Mouse (Mus musculus) layer of hippocampus, adult 11-12 months (tissue): ENCODE data around the gene Vwa5b1.

Experiments
- DNase-seq: peaks from one replicate; pipeline ENCODE4 v3.0.0; 2022; ENCODE audit warnings: low spot score

The Vwa5b1 gene

DNA sequence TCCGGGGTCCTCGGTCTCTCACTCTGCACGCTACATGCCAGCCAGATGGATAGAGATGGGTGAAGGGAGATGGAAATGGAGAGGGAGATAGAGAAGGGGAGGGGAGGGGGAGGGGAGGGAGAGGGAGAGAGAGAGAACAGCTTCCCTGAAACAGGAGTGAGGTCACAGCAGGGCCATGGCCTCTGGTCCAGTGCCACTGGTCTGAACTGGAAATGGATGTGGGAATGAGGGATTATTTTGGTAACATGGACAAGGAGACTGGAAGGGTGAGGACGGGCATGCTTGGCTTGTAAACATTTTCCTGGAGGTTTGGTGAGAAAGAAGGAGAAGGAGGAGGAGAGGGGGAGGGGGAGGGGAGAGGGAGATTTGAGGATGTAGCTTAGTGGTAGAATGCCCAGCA is 59.0 kb downstream of the Vwa5b1 start:
- no peak for DNase-seq

DNA sequence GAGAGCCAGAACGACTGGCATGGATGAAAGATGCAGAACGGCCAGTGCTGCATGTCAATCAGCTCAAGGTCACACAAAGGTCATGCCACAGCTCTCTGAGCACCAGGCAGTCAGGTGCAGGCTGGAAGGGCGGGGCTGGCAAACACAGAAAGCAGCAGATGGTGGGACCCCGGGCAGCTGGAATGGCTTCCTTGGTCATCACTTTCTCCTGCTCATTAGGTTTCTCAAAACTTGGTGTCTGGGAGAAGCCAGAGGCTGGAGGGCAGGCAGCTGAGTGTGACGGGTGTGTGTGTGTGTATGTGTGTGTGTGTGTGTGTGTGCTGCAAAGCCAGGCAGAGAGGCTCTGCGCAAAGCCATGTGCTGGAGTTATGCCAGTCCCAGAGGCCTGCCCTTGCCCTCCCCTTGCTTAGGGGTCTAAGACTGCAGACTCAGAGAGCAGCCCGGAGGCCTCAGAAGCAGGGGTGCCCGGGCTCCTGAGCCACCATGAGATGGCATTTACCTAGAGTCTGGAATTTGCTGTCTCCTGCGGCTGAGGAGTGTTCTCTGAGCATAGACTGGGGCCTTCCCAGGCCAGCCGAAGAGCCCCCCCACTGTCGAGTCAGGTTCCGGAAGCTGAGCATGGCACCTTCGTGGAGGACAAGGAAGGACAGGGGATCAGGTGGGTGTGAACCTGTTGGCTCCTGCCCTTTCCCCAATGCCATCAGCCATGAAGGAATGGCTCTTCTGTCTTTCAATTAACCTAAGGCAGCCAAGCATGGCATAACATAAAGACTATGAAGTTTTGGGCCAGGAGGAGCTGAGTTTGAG is 60.7 kb downstream of the Vwa5b1 start:
- DNase-seq = no peak

DNA sequence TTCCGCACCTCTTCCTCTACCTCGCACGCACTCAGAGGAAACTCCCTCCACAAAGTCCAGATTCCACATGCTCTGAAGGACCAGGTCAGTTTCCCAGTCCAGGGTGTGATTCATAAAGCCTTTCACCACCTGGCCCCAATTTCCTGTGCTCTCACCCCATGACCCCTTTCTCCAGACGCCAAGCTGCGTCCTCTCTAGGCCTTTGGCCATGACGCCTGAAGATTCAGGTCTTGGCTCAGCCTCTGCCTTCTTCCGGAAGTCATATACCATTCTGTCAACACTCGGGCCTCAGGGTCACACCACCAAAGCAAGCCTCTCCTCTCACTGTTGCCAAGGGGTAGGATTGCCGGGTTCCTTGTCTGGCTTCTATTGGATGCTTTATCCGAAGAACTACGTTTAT is 65.8 kb downstream of the Vwa5b1 start:
- no peak for DNase-seq

DNA sequence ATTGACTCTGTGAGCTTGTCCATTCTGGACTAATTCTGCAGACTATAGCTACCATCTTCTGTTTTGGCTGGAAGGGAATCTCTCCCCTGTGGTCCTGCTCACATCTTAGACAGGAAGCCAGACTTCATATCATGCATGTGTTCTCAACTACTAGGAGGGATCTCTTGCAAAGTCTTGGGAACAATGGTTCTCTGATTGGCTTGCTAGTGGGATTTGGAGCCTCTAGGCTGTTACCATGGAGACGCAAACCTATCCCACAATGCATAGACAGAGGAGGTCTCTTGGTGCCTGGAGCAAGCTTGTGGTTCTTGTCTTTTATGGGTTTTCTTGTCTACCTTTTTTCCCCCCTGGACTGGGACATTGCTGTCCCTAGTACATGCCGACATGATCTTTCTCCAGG is 67.4 kb downstream of the Vwa5b1 start:
- no peak for DNase-seq

DNA sequence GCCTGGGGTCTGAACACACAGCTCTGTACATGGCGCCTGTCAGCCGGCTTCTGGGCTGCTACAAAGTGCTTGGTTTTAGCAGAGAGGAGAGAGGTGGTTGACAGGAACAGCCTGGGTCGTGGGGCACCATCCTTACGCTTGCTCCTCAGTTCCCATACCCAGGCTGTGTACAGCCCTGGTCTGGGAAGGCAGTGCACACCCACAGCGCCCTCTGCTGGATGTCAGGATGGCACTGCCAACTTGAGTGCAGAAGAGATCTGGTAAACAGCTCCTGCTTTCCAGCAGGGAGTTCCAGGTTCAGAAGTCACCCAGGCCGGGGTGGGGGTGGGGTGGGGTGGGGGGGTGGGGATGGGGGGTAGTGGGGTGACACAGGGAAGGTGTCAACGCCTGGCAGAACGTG is 73.7 kb downstream of the Vwa5b1 start:
- peak; percentile 91 for DNase-seq

DNA sequence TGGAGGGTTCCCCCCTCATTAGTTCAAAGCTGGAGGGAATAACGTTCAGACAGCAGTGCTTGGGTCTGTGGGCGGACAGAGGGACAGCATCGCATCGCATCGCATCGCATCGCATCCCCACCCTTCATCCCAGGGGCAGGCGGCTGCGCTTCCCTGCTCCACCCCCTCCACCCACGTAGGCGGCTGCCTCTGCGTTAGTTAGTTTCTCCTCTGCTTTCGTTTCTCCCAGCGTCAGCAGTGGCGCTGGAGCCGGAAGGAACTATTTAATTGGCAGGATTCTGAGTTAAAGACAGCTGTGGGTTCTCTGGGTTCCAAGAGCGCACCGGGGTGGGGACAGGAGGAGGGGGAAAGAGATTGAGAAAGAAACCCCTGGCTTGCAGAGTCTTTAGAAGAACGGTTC is 80.2 kb downstream of the Vwa5b1 start:
- peak; percentile 57 for DNase-seq

DNA sequence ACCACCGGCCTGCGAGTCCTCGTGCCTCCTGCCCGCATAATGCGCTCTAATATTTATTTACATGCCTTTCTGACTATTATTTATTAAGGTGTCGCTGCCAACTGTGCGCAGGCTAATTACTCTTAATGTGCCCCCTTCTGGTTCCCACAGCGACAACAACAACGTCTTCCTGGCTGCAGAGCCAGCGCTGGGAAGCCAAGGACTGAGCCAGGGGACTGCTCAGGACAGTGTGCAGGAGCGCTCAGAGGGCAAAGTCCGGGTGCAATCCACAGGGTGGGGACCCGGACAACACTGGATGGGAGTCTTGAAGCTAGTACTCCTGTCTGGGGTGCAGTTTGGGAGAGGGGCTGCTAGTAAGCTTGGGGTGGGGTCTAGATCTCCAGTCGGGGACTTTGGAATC is 80.8 kb downstream of the Vwa5b1 start:
- DNase-seq = no peak

DNA sequence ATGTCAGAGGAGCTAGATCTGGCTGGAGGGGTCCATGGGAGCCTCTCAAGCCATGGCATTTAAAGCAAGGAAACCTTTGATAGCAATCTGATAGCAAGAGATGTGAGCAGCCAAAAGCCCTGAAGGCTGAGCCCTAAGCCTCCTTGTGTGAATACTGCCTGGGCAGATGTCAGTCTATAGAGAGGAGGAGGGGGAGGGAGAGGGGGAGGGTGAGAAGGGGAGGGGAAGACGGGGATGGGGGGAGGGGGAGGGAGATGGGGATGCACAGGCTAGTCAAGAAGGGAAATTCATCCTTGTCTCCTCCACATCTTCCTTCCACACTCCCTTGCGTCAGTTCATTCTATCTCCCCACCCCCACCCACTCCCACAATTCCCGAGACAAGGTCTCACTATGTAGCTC is 81.4 kb downstream of the Vwa5b1 start:
- DNase-seq = no peak

DNA sequence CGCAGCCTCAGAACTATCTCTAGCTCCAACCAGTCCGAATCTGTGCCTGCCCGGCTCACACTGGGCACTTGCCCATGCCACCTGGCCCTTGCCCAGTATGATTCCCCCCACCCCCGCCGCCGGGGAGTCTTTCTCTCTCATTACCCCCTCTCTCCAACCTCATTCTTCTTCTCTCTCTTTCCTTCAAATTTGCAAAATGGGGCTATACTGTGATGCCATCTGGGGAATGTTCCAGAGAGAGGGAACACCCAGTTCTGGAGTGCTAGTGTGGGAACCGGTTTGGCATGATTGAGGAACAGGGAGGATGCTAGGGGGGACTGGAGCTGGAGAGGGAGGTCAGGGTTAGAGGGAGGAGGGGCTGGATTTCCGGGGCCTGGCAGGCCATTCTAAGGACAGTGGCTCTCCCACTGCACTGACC is 82.2 kb downstream of the Vwa5b1 start:
- peak; percentile 70 for DNase-seq

DNA sequence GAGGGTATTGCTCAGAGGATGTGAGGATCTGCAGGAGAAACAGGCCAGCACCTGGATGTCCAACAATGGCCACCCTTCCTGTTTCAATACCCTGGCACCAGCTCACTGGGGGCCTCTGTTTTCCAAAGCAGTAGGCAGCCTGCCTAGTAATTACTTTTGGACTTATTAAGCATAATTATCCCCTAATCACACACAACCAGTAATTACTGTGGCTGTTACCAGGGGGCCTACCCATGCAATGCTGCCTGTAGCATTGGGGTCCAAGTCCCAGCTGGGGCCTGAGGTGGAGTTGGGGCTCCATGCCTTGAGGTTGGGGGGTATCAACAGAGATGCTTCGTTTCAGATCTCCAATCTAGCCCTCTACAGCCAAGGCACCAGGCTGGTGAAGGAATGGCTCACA is 82.6 kb downstream of the Vwa5b1 start:
- DNase-seq = no peak

DNA sequence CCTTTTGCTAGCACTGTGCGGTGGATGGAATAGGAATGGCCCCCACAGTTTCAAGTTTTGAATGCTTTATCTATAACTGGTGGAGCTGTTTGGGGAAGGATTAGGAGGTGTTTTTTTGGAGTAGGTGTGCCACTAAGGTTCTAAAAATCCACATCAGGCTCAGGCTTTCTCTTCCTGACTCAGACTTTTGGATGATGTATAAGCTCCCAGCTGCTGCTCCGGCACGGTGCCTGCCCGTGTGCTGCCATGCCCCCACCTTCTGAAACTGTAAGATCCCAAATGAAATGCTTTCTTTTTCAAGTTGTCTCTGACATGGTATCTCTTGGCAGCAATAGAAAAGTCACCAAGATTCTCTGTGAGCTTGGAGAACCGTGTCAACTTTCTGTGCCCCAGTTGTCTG is 84.1 kb downstream of the Vwa5b1 start:
- no peak for DNase-seq

DNA sequence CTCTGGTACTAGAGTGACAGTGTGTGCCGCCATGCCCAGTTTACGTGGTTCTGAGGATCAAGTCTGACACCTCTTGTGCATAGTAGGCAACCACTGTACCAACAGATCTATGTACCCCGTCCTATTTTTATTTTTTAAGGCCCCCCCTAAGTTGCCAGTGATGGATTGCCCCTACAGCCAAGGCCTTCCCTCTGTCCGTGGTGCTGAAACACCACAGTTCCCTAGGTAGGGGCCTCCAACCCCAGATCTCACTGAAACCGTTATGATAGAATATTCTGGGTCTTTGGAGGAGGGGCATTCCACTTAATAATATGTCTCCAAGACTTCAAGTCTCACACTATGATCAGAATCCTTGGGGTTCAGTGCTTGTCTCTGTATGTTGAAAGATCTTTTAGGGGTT is 85.1 kb downstream of the Vwa5b1 start:
- no peak for DNase-seq

DNA sequence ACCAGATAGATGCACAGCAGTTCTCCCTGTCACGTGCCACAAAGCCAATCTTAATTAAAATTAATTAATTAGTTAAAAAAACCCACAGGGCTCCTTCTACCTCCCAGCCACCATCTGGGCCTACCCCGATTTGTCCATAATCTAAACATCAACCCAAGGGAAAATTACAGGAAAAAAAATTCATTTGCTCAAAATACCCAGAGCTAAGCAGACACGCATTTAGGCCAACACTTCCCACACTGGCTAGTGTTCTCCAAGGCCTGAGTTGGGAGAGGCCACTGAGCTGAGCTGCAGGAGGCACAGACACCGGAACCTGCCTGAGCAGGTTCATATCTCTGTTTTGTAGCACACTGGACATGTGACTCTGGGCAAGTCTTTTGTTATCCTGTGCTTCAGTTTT is 86.7 kb downstream of the Vwa5b1 start:
- no peak for DNase-seq

DNA sequence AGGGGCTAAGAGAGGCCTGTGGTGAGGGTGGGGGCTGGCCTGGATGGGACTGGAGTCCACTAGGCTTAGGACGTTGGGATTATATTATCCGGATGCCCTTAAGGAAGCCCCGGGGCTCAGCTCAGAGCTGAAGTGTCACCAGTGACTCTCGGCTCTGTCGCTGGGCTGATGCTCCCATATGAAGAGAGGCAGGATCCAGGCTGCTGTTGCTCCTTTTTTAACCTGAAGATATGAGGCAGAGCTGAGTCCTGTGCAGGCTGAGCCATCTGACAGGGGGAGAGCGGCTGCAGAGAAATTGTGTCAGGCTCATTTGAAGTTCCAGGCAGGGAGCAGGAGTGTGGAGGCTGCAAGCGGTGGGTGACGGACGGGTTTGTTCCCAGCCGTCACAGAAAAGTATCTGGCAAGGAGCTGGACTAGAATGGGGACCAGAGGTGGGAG is 87.5 kb downstream of the Vwa5b1 start:
- no peak for DNase-seq

DNA sequence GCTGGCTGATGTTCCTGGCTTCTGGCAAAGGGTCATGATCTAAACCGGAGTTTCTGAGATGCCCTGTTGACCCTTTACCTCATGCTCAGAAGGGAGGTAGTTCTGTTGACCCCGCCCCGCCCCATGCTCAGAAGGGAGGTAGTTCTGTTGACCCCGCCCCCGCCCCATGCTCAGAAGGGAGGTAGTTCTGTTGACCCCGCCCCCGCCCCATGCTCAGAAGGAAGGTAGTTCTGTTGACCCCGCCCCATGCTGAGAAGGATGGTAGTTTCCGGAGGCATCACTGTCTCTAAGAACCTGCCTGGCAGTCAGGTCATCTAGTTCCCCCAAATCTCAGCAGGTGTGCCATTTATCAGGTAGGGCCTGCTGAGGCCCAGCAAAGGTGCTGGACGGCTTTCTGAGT is 88.1 kb downstream of the Vwa5b1 start:
- no peak for DNase-seq

DNA sequence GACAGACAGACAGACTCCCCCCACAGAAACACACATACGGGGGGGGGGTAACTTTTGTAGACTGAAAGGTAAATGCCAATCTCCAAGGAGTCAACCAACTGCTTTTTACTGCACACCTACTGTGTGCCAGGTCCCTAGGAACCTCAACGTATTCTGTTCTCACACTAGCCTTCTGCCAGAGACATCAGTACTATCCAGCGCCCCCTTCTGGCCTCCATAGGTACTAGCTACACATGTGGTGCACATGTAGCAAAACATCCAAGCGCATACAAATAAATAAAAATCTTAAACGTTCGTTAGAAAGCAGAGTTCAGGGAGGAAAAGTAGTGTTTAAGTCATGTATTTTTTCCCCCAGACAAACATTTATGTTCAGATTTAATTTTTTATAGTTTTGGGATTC is 88.6 kb downstream of the Vwa5b1 start:
- DNase-seq = no peak

DNA sequence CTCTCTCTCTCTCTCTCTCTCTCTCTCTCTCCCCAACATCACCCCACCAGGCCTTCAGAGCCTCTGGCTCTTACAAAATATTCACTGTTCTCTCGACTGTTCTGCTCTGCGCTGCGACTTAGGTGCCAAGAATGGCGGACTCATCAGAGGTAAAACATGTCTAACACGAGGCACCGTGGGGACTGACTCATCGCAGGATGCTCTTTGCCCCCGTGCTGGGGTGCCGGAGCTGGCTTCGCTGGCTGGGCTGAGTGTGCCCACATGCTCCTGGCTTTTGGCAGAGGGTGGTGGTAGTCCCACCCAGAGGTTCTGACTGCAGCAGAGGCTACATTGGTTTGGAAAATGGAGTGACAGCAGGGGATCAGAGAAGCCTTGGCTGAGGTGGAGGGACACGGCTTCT is 89.4 kb downstream of the Vwa5b1 start:
- DNase-seq = no peak

DNA sequence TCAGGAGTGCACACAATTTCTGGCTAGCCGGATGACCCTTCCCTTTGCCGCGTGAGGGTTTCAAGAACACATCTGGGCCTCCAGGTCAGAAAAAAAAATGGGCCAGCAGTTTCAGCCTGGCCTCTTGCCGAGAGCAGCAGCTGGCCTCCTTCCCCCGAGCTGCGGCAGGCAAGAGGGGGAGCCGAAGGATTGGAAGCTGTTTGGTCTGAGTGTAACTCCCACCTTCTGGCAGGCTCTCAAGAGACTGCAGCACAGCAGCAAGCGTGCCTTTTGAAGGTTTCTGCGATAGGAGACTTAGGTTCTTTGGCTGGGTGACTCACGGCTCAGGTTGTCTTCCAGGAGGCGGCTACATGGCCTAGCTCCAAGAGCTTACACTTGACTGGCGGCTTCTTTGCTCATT is 92.5 kb downstream of the Vwa5b1 start:
- DNase-seq = peak; percentile 49

DNA sequence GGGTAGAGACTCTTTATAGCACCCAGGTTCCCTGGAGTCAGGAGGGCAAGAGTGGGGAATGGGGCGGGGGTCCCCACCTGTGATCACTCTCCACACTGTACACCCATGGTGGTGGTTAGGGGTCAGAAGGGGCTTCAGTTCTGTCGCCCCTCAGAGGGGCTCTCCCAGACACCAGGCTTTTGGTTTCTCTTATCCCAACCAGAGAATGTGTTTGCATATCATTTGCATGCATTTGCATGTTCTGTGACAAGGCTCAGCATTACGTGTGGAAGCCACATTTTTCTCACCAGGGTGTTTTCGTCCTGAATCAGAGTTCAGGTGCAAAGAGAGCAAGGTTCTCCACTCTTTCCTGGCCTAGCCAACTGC is 97.6 kb downstream of the Vwa5b1 start:
- no peak for DNase-seq

DNA sequence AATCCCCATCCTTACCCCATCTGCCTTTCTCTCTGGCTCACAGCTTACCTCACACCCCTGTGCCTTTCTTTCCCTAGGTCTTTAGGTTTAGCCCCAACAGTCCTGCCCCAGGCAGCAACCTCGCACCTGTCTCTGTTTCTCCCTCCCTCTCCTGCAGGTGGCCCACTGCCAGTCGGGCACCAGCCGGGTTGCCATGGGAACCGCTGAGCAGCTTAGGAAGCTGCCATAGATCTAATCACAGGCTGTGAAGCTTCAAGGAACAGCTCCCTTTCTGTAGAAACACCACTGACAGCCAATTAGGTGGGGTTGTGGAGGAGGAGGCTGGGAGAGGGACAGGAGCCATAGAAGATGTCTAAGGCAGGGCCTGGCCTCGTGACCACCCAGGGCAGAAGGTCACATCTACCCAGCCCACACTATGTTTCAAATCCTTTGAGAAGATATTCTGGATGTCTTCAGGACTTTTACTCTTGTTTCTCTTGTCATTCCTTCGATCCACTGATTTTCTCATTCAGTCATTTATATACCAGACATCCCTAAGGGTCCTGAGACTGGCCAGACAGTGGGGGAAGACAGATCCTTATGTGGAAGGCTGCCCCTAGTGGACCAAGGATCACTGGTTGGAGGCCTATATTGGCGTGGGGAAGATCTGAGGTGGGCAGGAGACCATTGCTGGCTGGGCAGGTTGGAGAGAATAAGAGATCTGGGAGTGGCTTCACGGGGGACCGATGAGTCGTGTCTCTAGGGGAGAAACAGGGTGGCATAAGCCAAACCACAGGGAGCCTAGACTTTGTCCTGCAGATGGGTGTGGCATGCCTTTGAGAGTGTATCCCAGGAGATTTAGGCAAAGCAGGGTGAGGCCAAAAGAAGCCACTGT is 98.2 kb downstream of the Vwa5b1 start:
- peak; percentile 76 for DNase-seq

DNA sequence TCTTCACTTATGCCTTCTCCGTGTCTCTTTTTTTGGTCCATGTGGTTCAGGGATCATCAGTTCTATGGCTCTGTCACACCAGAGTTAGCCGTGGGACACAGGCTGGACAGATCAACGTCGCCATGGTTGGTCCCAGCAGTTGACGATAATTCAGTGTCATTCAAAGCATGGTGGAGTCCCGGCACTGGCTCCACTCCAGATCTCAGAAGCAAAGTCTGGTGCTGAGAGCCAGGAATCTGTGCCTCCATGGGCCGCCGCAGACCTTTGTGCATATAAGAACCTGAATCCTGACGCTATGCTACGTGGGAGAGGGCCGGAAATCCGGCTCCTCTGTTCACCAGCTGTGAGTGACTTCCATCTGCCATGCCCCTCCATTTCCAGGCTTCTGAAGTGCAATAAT is 100.1 kb downstream of the Vwa5b1 start:
- DNase-seq = no peak

DNA sequence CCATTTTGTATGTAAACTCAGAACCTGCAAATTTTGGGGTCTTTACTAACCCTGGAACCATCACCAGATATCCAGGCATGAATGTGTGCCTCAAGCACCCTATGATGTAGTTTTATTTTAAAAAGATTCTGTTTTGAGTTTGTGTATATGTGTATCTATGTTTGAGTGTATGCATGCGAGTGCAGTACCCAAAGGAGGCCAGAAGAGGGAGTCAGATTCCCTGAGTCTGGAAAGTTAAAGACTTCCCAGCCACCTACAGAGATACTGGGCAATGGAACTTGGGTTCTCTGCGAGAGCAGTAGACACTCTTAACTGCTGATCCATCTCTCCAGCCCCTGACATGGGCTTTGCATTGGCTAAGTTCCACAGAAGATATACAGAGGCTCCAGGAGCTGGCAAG is 101.8 kb downstream of the Vwa5b1 start:
- DNase-seq = no peak

DNA sequence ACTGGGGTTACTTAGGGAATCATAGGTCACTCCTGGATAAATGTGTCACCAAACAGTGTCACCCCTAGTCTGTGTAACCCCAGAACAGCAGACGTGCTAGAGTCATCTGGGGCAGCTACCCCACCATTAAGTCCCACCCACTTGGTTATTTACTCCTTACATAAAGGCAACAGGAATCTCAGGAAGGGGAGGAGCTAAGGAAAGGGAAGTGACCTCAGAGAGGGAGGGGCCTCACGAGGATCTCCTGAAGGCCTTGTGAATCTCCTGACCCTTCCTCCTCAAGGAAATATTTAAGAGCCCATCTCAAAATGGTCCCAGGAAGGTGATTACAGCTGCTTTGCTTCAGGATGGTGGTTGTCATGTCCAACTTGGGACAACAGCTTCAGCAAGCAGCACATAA is 103.9 kb downstream of the Vwa5b1 start:
- DNase-seq = no peak

DNA sequence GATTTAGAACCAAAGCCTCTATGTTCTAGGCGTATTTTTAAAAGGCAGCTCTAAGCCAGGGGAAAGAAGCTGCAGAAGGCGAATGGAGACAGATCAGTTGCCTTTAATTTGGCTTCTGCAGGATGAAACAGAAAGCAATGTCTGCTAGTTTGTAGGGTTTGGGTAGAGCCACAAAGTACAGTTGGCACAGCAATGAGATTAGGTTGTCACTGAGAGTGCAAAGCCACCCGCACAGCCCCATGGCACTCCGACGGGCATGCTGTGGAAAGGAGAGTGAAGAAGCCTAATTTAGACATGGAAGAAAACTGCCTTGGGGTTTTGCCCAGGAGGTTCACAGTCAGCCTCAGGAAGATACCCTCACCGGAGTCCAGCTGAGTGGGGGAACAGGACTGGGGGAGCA is 105.7 kb downstream of the Vwa5b1 start:
- no peak for DNase-seq
